Mouse (Mus musculus) forelimb bud, embryonic 11.5 days (tissue): ENCODE results near the gene Slc35e1.

Experiments
- DNase-seq: peaks from one replicate; pipeline ENCODE4 v3.0.0-alpha.2; 2012; ENCODE audit warnings: low read depth, low spot score

Slc35e1 gene

DNA sequence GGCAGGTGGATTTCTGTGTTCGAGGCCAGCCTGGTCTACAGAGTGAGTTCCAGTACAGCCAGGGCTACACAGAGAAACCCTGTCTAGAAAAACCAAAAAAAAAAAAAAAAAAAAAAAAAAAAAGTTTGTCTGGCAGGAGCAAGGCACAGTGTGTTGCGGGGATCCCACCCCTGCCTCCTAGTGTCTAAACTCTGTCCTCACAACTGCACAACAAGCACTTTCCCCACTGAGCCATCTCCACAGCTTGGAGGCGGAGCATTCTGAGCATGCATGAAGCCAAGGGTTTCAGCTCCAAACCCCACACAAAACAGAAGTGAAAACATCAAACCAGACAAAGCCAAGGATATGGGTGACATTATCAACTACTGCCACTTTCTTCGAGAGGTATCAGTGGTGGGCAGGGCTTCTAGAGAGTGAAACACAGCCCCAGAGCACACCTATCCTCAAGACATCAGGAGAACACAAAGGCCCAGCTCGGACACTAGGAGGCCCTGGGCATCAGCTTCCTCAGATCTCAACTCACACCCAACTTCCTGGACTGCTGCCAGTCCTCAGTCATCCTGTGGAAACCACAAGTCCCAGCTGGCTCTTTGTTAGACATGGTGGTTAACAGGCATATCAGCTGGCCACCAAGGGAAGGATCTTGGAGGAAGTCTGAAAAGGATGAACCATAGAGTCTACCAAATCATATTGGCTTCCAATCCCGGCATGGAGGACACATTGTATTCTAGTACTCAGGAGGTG, 6.8 kb downstream of the Slc35e1 start:
- DNase-seq: no peak

DNA sequence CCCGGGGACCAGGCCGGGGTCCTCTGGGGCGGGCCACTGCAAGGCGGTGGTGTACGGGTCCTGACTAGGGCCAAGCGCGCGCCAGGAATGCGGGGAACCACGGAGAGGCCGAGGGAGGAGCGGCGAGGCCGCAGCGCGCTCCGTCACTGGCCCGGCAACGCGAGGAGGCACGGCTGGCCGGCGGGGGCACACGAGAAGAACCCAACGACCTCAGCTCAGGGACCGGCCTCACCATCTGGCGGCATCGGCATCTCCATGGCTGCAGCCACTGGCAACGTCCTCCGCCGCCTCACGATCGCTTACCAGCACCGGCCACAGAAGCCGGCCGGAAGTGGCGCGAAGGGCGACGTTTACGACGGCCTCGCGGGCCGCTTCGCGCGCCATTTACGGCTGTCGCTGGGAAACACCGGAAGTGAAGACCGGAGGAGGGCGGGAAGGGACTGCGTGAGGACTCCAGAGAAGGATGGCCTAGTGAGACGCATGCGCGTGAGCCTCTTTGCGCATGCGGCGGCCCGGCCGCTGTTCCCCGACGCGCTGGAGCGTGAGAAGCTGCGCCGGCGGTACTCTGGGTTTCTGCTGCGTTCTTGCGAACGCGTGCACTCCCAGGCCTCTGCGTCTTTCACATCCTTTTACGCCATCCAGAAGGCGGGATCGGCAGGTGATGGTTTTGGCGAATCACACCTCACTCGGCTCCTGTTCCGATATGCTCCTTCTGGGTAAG, 17.4 kb downstream of the Slc35e1 start, which contains the start of gene Cherp:
Gene Cherp (minus strand): TSS at position 401 of the 721 bp plus-strand sequence.
- peak; percentile 99 for DNase-seq

DNA sequence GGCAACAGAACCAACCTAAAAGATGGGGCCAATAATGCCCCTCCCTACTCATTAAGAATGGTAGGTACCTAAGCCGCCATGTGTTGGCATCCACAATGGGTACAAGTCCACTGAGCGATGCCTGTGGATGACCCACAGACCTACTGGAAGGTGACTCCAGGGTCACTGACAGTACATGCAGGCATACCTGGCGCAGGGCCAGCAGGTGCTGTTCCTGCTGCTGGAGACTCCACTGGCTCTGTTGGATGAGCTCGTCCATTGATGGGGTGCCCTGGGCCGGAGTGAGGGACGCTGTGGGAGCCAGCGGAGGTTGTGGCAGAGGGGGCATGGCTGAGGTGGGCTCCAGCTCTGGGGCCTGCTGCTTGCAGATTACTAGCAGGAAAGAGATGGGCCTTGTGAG, 21.7 kb downstream of the Slc35e1 start:
- DNase-seq: no peak

DNA sequence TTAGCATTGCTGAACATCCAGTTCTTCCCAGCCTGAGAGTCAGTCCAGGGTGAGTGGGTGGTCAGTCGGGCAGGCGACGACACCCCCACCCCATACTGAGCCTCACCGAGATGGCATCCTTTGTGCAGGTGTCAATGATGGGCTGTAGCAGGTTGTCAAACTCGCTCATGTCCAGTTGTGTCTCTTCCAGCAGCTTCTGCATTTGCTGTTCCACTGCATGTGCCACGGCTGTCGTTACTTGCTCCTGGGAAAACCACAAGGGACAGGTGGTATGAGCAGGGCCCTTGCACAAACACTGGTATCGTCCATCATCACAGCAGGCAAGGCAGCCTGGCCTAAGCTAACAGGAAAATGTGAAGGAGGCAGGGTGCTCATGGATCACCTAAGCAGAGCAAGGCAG, 22.4 kb downstream of the Slc35e1 start:
- DNase-seq: no peak

DNA sequence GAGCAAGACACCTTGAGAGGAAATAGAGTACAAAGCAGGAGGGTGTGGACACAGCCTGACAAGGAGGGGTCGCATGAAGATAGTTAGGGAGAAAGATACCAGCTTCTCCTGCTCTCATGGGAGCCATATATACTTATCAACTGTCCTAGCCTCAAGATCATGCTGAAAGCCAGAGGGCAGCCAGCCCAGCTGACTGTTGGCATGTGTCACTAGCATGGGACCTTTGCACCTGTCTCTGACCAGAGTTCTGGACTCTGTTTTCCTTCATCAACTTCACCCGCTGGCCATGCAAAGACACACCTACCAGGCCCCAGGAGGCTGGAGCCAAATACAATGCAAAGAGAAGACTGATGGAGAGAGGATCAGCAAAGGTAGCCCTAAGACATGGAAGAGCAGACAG, 23.2 kb downstream of the Slc35e1 start:
- no peak for DNase-seq

DNA sequence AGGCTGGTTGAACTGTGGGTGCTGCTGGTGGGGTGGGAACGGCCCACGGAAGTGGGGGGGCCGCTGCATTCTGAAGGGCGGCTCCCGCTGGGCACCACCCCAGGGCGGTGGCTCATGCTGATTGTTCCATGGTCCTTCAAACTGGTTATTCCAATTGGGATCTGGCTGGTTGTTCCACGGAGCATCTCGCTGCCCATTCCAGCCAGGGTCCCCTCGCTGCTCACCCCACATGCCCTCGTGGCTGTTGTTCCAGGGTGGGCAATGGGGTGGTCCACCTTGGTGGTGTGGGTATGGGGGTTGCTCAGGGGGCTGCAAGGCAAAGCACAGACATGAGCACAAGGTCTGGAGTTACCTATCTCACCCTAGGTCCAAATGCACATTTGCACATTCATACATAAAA, 28.2 kb downstream of the Slc35e1 start:
- no peak for DNase-seq

DNA sequence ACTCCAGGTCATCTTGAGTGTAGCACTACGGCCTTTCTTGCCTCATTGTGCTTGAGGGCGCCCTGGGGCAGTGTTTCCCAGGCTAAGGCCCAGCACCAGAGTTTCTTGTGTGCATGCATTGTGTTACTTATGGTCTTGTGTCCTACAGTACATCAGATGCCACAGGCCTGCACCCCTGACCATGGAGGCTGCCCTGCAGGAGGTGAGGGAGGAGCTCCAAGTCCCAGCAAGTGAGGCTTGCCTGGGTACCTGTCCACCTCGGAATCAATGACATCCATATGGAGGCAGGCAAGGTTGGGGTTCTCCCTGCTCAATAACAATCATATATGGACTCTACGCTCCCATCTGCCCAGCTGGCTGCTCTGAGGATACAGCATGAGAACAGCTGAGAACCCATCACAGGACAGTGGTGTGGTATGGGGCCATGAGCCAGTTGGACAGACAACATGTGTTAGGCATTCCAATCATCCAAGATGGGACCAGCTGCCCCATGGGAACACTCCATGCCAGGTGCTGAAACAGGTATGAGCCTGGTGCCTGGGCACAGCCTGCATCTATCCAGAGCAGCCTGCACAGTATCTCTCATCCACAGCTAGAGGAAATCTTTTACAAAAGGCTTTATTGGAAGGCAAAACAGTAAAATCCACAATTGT, 32.4 kb downstream of the Slc35e1 start:
- no peak for DNase-seq

DNA sequence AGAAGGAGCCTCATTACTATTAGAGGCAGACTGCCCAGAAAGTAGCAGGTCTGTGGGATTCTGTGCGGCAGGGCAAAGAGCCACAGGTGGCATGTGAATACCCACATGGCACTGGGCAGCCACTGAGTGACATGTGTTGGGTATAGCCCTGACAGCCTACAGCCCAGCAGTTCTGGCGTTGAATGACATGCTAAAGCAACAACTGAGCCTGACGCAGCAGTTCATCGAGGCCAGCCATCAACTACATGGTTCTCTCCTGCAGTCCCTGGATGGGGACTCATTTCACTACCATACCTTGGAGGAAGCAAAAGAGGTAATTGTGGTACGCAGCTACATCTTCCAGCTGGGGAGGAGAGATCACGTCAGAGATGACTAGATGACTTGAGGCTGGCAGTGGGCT, 34.0 kb downstream of the Slc35e1 start:
- DNase-seq: no peak

DNA sequence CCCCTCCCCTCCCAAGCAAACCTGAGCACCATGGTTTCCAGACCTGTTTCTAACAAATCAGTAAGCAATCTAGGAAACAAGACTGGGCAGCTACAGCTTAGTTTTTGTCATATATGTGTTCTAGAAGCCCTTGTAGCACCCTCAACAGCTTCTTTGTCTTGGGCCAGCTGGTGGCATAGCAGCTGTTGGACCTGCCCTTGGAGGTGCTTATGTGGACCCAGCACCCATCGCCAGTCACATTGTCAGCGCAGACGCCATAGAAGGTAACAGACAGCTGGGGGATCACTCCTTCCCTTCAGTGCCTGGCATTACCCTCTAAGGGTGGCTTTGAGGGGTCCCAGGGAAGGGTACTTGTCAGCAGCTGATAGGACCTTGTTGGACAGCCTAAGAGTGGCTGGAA, 34.6 kb downstream of the Slc35e1 start:
- no peak for DNase-seq

DNA sequence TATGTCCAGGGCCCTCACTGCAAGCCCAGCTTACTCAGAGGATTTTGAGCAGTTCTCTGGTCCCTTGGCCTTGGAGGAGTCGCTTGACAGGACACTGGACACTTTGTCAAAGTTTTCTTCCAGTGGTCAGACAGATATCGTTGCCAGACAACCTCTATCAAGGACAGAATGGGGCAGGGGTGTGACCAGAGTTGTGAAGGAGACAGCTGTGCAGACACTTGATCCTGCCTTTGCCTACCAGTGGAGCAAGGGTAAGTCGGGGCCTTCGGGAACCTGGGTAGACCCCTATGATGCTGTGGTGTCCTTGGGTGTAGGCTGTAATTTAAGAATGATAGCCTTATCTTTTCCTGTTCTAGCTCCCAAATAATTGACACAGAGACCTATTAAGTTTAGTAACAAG, 37.1 kb downstream of the Slc35e1 start:
- no peak for DNase-seq

DNA sequence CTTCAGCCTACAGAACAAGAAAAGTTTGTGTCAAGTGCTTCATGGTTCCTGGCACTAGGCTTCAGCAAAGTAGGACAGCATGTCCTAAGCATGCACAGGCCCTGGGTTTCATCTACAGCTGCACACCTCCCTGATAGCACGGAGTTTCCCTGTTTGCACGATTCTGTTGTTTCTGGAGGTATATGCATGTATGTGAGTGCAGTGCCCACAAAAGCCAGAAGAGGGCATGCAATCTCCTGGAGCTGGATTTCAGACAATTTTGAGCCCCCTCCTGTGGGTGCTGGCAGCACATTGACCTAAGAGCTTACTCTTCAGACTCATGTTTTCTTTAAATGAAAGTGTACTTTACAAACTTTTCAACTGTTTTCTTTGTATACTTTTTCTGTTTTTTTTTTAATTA, 38.5 kb downstream of the Slc35e1 start:
- no peak for DNase-seq

DNA sequence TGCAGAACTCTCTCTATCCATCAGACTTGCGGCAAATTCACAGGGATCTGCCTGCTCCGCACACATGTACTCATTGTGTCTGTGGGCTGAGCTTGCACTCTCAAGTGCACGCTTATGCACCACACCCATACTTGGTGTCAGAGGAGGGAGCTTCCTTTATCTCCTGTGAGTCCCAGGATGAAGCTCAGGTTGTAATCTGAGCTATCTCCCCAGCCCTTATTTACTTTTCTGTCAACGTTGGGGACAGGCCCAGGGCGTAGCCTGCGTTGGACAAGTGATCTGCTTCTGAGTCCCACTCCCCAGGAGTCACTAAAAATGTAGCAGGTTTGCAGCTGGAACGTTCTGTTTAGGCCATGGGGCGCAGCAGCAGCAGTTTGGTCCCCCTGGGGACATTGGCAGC, 40.9 kb downstream of the Slc35e1 start:
- DNase-seq: no peak

DNA sequence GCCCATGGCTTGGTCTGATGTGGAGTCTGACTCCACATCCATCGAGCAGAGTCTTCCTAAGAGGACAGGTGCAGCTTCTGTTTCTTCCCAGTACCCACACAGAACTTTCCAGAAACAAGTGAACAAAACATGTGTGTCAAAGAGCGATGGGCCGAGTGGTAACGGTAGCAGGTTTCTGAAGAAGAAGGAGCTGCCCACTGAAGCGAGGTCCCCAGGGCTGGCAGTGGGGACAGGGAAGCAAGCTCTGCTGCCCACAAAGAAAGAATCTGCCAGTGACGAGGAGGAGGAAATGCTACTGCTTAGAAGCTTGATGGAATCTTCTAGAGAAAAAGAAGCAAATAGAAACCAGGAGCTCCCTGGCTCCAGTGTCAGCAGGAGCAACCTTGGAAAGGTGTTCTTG, 47.3 kb downstream of the Slc35e1 start:
- no peak for DNase-seq

DNA sequence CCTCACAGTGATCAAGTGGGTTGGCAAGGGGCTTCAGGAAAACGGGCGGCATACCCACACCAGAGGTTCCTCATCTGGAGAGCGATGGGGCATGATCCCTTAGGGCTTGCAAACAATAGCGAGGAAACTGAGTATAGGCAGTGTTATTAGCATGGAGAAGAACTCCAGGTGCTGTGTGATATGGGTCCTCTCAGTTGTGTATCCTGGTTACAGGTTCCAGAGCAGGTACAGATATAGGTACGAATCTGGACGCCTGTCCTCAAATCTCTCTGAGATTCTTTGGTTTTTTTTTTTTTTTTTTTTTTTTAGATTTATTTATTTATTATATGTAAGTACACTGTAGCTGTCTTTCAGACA, 48.4 kb downstream of the Slc35e1 start:
- no peak for DNase-seq

DNA sequence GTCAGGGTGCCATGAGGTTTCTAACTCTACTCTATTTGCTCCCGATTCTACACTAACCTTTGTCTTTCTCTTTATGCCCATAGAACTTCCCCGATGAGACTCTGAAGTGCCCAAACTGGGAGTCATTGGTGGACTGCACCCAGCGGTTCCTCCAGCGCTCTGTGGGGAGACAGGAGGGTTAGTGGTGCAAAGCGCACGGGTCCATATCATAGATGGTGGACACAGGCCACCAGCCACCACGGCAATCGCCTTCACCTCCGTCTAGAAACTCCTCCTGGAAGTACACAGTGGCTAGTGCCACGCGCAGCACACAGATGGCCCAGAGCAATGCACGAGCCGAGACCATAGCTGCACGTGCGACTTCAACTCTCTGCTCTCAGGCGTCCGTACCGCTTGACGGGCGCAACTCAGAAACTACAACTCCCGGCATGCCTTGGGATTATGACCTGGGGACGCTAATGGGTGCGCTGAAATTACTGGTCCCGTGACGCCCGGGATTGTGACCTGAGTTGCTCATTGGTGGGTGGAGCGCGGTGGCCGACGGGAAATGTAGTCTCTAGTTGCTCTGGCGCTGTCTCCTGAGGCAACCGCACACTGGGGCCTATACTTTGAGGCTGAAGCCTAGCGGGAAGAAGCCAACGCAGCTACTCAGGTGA, 48.9 kb downstream of the Slc35e1 start, which contains the start of the genes Calr3 and 1700030K09Rik:
Gene Calr3 (minus strand): TSS at position 533 of the 656 bp plus-strand sequence.
Gene 1700030K09Rik (plus strand): TSS at position 543 of the 656 bp plus-strand sequence.
- DNase-seq: peak; percentile 97

DNA sequence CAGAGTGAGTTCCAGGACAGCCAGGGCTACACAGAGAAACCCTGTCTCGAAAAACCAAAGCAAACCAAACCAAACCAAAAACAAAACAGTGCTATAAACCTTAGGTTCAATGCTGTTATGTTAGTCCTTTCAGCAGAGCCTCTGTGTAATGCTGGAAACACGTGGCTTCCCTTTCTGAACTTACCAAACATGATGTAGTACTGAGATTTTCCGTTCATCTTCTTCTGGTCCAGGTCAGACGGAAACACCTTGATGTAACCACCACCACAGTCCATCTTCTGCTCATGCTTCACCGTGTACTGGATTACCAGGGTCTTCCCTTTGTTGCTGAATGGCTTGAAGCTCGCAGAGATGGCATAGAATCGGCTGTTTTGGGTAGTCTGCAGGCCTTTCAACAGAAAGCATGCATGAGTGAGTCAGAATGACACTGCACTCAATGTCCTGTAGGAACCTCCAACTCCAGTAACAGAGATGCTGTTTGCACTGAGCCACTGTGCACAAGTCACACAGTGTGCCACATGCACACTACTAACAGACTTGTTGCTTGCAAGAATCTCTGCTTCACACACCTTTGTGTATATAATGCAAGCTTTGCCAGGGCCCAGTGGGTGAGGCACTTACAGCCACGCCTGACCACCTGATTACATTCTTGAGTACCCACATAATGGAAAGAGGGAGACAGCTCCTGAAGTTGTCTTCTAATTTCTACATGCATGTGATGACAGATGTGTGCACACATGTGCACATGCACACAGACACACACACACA, 54.0 kb downstream of the Slc35e1 start:
- no peak for DNase-seq

DNA sequence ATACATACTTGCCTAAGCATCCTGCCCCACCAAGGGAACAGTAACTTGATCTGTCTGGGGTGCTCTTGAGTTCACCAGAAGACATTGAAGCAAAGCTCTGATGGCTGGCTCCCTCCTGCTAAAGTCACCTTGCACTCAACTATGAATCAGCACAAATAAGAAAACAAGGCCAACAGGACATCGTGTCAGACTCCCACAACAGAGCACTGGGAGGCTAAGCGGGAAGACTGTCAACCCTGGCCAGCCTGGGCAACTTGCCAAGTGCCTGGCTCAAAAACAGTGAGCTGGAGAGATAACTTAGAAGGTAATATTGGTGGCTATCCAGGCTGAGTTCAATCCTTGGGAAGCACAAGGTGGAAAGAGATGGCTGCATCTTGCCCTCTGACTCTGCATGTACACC, 57.5 kb downstream of the Slc35e1 start:
- no peak for DNase-seq
